Mouse (Mus musculus) retina, adult 2 months (tissue): ENCODE results near the gene Nsl1.

Experiments
- DNase-seq: peaks from one replicate; pipeline ENCODE4 v3.0.0-alpha.2; 2012; ENCODE audit warnings: low read depth, low spot score

The Nsl1 gene

DNA sequence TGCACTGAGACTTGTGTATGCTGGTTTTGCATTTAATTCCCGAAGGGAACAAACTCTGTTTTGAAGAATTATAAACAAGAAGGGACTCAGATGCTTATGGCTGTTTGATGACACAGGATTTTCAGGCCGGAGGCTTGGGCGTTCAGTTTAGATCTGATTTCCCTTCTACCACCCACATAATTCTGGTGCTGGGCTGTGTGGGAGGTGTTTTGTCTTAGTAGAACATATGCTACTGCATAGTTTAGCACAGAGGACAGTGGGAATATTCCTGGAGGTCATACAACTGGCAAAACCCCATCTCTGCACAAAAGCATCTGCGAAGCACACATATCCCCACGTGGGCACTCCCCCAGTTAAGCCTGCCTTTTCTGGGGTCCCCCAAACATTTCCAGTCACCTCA is 30.8 kb downstream of the Nsl1 start:
- DNase-seq: no peak

DNA sequence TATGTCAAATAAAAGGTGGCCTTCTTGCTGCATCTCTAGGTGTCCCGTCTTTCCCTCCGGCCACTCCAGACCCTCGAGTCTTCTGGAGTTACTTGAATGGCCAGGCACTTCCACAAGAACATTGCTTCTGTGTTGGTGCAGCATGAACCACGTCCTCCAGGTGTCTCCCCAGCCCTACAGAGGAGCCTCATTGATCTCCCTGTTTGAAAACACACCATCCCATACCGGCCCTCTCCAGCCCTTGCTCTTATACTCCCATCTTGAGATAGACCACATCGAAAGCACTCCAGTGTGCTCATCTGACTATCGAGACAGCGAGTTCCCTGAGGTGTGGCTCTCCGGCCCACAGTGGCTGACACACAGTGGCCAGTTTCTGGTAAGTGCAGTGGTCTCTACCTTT is 32.2 kb downstream of the Nsl1 start:
- no peak for DNase-seq

DNA sequence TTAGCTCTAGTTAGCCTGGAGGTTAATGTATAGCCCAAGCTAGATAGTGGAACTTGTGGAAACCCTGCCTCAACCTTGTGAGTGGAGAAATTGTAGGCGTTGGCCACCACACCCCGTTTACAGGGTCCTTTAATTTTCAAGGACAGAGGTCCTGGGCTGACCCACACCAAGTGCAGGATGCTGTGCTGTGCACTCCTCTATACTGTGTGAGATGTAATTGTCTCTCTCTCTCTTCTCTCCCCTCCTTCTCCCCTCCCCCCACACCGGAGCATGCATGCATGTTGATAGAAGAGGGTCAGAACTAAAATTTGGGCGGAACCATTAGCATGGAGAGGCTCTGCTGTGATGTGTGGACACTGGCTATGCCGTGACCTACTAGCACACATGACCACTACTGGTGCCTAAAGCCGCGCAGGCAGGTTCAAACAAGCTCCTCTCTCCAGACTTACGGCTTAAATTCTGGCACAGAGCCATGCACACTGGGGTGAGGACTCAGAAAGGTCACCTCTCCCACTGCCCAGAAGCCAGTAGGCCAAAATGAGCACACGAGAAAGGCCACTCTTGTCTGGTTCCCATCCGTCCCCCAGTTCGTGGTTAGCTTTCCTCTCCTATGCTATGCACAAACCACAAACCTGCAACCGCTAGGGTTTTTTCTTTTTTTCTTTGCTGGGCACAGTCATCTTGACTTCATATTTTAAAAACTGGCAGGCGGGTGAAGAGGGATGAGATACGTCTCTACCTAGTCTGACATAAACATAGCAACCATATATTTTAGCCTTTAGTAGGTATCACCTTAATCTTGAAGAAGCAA is 34.3 kb downstream of the Nsl1 start:
- no peak for DNase-seq

DNA sequence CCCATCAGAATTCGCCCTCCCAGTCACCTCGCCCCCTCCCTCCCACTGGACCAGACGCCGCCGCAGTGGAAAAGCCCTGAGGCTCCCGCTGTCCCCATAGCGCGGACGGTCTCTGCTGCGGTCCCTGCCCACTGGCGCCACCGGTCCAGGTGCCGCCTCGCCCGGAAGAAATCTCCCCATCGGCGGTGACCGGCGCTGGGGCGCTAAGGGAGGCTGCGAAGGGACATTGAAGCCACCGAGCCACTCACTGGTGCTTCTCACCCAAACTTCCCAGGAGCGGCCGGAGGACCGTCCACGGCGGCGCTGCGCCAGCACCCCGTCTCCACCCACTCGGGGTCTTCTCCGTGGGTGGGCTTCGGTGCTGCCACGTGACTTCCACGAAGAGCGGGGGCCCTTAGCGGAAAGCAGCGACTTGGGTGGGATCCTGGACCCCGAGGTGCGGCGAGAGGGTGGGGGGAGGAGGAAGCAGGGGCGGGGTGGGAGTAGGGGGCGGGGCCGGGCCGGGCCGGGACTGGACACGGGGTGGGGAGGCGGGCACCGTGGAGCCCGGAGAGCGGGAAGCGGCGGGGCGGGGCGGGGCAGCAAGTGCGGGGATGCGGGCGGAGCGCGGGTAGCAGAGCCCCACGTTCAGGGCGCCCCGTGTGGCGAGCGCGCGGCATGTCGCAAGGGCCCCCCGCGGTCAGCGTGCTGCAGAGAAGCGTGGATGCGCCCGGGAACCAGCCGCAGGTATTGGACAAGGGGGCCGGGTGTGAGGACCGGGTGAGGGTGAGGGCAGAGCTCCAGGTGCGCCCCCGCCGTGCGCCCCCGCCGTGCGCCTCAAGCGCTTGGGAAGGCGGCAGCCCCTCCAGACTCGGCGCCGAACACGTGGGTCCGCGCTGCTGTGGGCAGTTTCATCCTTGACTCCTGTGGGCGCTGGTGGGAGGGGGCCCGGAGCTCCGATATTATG is 35.3 kb downstream of the Nsl1 start, which contains the start of gene Batf3:
Gene Batf3, plus strand, starts transcription at position 46 of the 946 bp plus-strand sequence.
- no peak for DNase-seq

DNA sequence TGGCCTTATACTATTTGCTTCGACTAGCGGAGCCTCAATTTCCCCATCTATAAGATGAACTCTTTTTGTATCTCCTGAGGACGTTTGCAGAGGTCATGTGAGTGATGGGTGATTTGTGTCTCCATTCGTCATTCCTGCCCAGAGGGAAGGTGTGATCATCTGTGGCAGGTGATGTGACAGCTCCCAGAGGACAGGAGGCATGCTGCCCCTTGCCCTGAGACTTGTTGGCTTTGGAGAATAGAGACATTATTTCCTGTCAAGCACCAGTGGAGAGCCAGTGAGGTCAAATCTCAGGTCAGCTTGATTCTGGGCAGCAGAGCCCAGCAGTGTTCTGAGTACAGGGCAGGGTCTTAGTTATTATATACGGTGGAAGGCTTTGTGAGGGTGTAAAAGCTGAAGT is 36.3 kb downstream of the Nsl1 start:
- DNase-seq: no peak

DNA sequence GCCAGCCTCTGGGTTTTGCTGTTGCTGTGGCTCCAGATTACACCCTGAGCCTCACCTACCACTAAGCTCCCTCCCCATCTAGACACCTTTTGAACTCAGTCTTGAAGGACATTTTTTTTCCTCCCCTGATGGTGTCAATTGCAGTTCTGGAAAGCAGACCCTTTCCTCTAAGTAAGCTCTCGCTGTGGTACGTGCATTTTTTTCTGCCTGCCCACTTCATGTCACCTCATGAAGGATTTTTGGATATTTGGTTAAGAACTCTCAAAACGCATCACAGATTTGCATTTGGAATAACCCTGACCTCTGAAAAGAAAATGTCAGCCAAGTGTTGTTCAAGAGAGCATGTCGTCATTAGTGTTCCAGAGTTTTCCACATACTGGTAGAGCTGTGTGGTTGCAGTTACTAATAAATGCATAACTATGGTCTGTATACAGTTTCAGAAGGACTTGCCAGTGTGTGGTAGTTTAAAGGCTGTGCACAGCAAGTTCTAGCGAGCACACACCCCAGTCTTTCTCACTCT is 37.0 kb downstream of the Nsl1 start:
- no peak for DNase-seq

DNA sequence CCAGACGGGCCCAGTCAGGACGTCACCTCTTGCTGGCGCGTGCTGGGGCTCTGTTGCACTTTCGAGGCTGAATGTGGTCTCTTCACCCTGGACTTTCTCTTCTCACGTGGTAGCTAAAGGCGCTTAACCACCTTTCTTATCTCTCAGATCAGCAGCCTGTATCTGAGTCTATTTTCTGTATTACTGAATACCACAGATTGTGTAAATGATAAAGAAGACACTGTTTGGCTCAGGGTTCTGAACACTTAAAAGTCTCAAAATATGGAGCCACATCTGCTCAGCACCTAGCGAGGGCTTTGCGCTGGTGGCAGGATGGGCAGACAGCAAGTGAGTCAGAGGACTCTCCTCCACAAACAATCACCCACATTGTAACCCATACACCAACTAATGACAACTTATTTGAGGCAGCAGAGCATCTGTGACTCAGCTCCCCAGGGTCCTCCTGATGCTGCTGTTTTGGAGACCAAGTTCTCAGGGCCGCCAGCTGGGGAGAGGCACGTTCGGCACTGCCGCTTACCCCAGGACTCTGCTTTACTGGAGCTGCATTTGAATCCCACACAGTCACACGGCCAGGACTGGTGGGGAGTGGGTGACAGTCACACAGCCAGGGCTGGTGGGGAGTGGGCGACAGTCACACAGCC is 40.0 kb downstream of the Nsl1 start:
- DNase-seq: no peak

DNA sequence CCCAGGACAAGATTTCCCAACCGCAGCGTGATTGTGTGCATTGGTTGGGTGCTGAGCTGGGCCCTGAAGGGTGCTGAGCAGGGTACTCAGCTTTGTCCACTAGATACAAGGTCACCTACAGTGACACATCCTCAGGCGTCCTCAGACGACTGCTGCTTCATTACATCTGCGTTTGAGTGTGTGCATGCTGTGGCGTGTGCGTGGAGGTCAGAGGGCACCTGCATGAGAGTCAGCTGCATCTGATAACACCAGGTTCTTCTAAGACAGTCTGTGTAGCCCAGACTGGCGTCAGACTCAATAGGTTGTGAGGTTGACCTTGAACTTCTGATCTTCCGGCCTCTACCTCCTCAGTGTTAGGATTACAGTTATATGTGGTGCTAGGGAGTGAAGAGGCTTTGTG is 42.4 kb downstream of the Nsl1 start:
- no peak for DNase-seq

DNA sequence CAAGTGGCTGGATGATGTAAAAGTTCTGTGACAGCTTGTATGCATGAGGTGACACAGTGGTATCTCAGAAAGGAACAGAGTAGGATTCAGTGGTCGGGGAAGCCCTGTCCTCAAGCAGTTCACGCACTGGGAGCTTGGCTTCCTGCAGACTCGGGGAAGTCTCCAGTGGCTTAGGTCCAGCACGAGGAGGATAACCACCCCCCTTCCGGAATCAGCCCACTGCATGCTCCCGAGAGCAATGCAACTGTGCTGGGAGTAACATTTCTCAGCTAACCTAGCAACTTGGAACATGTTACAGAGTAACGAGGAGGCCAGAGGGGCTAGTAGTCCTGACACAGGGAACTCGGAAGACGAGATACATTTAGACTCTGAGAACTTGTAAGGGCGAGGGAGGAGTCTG is 44.5 kb downstream of the Nsl1 start:
- no peak for DNase-seq

DNA sequence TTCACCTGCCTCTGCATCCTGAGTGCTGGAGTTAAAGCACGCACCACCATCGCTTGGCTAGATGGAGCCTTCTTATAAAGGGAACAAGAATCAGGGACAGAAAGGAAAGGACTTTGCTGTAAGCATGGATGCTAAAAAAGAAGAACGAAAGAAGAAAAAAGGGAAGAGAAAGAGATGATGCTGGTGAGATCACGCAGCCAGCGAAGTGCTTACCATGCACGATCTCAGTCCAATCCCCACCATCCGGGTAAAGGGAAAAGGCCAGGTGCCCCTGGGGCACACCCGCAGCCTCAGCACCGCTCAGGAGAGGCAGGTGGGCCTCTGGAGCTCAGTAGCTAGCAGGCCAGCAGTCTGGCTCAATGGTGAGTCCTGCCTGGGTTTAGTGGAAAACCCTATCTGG is 47.1 kb downstream of the Nsl1 start:
- DNase-seq: no peak

DNA sequence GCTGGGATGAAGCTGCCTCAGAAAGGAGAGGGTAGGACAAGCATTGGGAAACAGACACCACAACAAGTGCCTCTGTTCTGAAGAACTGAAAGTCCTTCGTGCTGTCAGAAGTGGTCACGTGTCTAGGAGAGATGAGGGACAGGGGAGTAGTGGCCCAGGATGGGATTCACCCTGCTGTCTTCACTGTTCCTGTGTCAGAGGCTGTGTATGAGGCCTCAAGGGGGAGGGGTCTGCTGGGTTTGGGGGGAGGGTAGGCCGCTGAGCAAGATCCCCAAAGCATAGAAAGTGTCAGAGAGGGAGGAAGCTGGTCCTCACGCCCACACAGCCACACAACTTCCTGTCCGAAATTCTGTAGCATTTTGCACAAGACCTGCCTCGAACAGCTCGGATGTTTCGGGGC is 48.3 kb downstream of the Nsl1 start:
- DNase-seq: no peak

DNA sequence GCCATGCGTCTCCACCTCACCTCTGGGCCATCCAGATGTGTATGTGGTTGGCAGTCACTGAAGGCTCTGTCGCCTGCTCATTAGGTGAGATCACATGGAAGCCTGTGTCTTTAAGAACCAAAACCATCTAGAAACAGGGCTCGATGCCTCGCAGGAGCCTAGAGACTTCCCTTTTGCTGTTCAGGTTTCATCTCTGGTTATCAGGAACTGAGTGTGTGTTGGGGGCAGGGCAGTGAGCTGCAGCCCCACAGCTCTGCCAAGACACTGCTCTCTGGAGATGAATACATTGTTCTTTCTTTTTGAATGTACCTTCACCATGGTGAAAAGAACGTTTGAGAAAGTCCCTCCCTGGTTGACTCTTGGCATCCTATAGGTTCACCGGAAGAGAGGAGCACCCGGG is 52.1 kb downstream of the Nsl1 start:
- DNase-seq: no peak

DNA sequence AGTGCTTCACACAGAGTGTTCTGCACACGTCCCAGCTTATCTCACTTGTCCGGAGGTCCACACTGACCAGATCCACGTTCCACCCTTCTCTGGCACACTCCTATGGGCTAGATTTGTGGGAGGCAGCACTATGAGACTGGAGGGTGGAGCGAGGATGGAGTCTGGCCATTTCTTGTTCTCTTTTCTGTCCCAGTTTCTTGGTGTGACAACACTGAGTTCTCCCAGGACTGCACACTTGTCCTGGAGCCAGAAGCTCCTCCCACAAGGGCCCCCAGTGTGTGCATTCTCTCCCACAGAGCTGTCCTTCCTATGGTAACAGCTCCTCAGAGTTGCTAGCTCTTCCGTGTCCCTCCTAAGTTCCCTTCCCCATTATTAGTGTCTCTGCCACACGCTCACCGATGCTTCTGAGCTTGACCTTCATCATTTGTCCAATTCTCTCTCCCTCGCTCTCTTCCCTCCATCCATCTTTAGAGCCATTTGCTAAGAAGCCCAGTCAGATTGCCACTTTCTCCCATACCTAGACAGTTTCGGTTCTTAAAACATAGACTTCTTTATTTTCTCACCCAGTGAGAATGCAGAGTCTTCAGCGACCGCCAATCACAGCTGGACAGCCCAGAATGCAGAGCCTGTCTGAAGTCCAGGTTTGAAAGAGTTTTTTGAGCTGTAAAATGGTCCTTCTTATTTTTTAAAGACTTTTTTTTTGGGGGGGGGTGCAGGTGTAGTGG is 52.9 kb downstream of the Nsl1 start:
- no peak for DNase-seq

DNA sequence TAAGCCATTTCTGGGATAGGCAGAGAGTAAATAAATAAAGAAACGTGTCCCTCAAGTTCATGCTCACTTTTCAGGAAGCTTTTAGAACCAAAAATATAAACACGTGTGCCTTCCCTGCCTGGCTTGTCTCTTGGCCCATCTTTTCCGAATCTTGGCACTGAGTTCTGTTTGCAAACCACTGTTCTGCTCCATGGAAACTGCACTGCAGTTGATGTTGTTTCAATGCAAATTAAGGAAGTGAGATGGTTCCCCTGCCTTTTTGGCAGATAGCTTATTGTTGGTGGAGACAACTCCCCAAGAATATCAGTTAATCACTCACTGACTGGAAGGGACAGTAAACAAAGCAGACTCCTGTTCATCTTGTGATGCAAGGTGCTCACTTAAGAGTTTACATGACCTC is 59.9 kb downstream of the Nsl1 start:
- no peak for DNase-seq

DNA sequence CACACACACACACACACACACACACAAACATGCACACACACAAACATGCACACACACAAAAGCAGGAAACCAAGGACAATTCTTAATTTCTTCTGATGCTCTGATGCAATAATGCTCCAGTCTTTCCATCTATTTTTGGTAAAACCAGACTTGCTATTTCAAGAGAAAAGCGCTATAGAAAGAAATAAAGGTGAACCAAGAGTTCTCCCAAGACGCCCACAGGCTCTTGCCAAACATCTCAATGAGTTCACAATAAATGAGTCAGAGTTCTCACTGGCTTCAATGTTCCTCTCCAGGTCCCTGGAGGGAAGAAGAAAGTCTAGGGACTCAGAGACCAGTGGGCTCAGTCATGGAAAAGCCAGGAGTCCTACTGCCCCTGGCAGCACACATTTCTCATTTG is 60.9 kb downstream of the Nsl1 start:
- DNase-seq: no peak

DNA sequence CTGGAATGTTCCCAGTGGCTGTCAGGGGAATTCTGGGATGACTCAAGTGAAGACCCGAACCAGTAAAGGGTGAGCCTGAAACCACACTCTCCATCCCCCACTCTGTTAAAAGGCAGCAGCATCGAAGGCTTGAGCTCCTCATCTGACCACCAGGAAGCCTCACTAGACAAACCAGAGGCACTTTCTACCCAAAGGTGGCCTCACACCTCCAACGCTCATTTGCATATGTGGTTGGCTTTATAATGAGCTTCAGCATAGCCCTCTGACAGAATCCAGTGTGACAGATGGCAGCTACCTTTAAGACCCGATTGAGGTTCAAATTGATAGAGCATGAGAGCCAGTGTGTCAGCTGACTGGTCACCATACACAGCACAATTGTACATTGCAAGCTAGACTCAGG is 61.5 kb downstream of the Nsl1 start:
- DNase-seq: no peak

DNA sequence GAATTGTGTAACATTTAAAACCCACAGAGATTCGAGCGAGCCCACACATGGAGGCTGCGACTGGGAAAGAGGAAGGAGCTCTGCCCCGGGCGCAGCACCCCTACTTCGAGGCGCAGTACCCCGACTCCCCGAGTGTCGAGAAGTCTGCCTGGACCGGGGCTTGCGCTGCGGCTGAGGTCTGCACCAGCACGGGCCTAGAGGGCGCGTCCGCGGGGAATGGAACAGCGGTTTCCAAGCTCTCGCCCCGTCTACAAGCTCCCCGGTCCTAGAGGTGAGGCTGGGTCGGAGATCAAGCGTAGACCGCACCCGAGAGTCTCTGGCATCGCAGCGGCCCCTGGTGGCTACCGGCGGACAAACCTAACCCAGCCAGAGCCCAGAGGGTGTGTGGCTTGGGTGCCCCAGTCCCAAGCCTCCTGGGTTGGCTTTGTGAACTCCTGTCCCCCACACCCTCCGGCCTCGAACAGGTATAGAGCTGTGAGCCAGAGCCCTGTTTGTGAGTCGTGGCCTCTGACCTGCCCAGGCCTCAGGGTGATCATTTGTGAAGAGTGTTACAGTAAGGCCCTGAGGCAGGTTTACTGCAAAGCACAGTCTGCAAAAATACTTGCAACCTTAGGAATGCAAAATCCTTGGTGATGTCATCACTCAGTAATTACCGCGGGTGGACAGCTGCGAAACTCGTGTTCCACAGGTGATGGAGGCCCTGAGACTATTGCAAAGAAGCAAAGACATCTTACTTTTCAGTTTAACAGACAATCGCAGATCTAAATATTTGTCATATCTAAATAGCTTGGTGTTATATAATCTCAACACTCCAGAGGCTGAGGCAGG is 63.2 kb downstream of the Nsl1 start:
- no peak for DNase-seq

DNA sequence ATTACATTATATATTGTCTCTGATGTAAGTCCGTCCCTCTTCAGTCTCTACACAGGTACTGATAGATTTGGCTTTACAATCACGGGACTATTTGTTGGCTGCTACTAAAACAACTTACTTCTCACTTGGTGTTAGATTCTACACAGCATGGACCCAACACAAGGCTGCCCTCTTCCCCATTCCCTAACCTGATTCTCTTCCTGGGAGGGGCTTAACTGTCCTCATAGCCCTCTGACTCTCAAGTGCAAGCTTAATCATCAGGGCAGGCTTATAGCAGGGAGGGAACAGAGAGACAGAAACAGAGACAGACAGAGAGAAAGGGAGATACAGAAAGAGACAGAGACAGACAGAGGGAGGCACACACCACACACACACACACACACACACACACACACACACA is 68.9 kb downstream of the Nsl1 start:
- DNase-seq: no peak

DNA sequence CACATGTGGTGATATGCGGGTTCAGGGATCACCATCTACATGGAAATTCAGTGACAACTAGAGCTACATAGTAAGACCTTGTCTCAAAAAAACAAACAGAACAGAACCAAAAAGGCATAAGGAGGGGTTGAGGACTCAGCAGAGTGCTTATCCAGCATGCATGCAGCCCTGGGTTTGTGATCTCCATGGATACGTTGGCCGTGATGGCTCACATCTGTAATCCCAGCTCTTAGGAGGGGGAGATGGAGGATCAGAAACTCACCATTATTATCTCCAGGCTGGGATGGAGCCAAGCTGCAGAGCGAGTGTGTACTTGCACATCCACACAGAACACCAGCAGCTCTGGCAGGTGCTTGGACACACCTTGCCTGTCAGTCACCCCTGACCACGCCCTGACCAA is 69.4 kb downstream of the Nsl1 start:
- DNase-seq: peak; percentile 22

DNA sequence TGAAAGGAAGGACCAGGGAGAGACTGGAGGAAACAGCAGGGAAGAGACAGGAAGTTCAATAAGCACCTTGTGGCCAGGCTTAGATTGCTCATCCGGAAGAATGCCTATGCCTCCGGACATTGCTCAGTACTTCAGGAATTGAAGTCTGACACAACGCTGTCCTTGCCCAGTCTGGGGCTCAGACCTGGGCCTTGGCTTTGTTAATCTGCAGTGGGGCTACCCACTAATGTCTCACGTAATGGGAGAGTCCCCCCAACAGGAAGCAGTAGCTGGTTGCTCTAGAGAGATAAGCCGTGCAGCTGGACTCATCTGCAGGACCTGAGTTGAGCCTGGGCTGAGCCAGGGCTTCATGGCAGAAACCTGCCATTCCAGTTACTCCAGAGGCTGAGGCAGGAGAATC is 70.1 kb downstream of the Nsl1 start:
- DNase-seq: no peak

DNA sequence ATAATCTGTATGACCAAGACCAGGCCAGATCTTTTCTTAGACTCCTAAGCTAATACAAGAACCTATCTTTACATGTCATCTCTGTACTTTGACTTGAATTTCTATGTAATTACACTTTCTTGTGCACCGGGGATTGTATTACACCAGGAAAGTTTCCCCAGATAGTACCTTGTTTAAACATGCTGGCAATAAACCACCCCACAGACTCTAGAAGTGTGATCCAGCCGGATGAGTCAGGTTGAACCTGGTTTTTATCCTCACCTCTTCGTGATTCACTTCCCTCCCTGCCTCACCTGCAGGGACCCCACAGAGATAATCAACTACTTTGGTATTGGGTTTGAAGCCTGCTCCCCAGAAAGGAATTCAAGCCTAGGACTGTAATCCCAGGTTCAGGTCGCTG is 72.6 kb downstream of the Nsl1 start:
- no peak for DNase-seq
